Mouse (Mus musculus): ENCODE measurements around the gene Plcd3.
A peak's percentile ranks its signal among the peaks of the same experiment; 100 is the strongest.

Plcd3 gene

GRCm38 (mm10) chr11:103066191-103067050 is 35.0 kb downstream of the Plcd3 start:
- DNase-seq (ENCODE audit: low read depth, low spot score): no peak

GRCm38 (mm10) chr11:103058499-103059085 is 42.9 kb downstream of the Plcd3 start:
- no peak for DNase-seq (ENCODE audit: low read depth, low spot score)

- DNase-seq (ENCODE audit: low read depth, low spot score): no peak
Observed at GRCm38 (mm10) chr11:103056636-103057035, 44.8 kb downstream of the Plcd3 start.

GRCm38 (mm10) chr11:103054798-103055197 is 46.7 kb downstream of the Plcd3 start:
- peak; percentile 85 for DNase-seq (ENCODE audit: low read depth, low spot score)

- DNase-seq (ENCODE audit: low read depth, low spot score): no peak
Observed at GRCm38 (mm10) chr11:103053191-103054076, 48.0 kb downstream of the Plcd3 start.

- no peak for DNase-seq (ENCODE audit: low read depth, low spot score)
Observed at GRCm38 (mm10) chr11:103052078-103052477, 49.4 kb downstream of the Plcd3 start.

GRCm38 (mm10) chr11:103051249-103051691 is 50.2 kb downstream of the Plcd3 start:
- DNase-seq (ENCODE audit: low read depth, low spot score): peak; percentile 48

GRCm38 (mm10) chr11:103050153-103050552 is 51.3 kb downstream of the Plcd3 start:
- no peak for DNase-seq (ENCODE audit: low read depth, low spot score)

- no peak for DNase-seq (ENCODE audit: low read depth, low spot score)
Observed at GRCm38 (mm10) chr11:103049611-103050010, 51.8 kb downstream of the Plcd3 start.

- peak; percentile 24 for DNase-seq (ENCODE audit: low read depth, low spot score)
Observed at GRCm38 (mm10) chr11:103046286-103046685, 55.2 kb downstream of the Plcd3 start.

GRCm38 (mm10) chr11:103043982-103044381 is 57.5 kb downstream of the Plcd3 start:
- DNase-seq (ENCODE audit: low read depth, low spot score): peak; percentile 39

- DNase-seq (ENCODE audit: low read depth, low spot score): peak; percentile 82
Observed at GRCm38 (mm10) chr11:103042828-103043227, 58.6 kb downstream of the Plcd3 start.

- DNase-seq (ENCODE audit: low read depth, low spot score): no peak
Observed at GRCm38 (mm10) chr11:103038037-103038436, 63.4 kb downstream of the Plcd3 start.

- no peak for DNase-seq (ENCODE audit: low read depth, low spot score)
Observed at GRCm38 (mm10) chr11:103036881-103037465, 64.5 kb downstream of the Plcd3 start.

- no peak for DNase-seq (ENCODE audit: low read depth, low spot score)
Observed at GRCm38 (mm10) chr11:103035007-103035406, 66.5 kb downstream of the Plcd3 start.

GRCm38 (mm10) chr11:103033030-103033429 is 68.4 kb downstream of the Plcd3 start:
- DNase-seq (ENCODE audit: low read depth, low spot score): no peak

GRCm38 (mm10) chr11:103028176-103028891 is 73.1 kb downstream of the Plcd3 start, which contains the start of the genes Nmt1 and Dcakd:
TSS of gene Nmt1 (plus strand) at chr11:103028190.
TSS of gene Dcakd (minus strand) at chr11:103028333.
- DNase-seq (ENCODE audit: low read depth, low spot score): peak; percentile 99

GRCm38 (mm10) chr11:103027570-103028175 is 73.8 kb downstream of the Plcd3 start:
- no peak for DNase-seq (ENCODE audit: low read depth, low spot score)

- no peak for DNase-seq (ENCODE audit: low read depth, low spot score)
Observed at GRCm38 (mm10) chr11:103026901-103027300, 74.6 kb downstream of the Plcd3 start.

- DNase-seq (ENCODE audit: low read depth, low spot score): no peak
Observed at GRCm38 (mm10) chr11:103023974-103024373, 77.5 kb downstream of the Plcd3 start.

Data from R1 (cell line).